Mouse (Mus musculus) neural tube, embryonic 15.5 days (tissue): ENCODE results near the gene Cd300lf. TPM values are rescaled to one million over a fixed set of nuclear protein-coding genes. Genes with fewer than 3 reads are reported as not detected.

Source experiments
- ATAC-seq: fragments of 200-750 bp; cut with Nextera tagmentation; 2 replicates; pipeline ENCODE4 v1.8.0; 2017; ENCODE audit warnings: mild to moderate bottlenecking, moderate TSS enrichment, moderate library complexity; ENCODE audit not compliant: low FRiP score
- H3K27ac ChIP-seq: fragments of 300-500 bp; sonication (generic); replicated peaks from 2 replicates; pipeline ENCODE4 v1.5.1; 2015; ENCODE audit warnings: mild to moderate bottlenecking, inconsistent platforms
- H3K27me3 ChIP-seq: fragments of 300-500 bp; sonication (generic); replicated peaks from 2 replicates; pipeline ENCODE4 v1.6.1; 2015; ENCODE audit warnings: inconsistent platforms
- H3K36me3 ChIP-seq: fragments of 300-500 bp; sonication (generic); 2 replicates; pipeline ENCODE4 v1.6.1; 2015; ENCODE audit warnings: inconsistent platforms
- H3K4me1 ChIP-seq: fragments of 300-500 bp; sonication (generic); 2 replicates; pipeline ENCODE4 v1.6.1; 2015; ENCODE audit warnings: inconsistent platforms
- H3K4me2 ChIP-seq: fragments of 300-500 bp; sonication (generic); 2 replicates; pipeline ENCODE4 v1.6.1; 2015; ENCODE audit warnings: inconsistent platforms, mild to moderate bottlenecking, moderate library complexity
- H3K4me3 ChIP-seq: fragments of 300-500 bp; sonication (generic); replicated peaks from 2 replicates; pipeline ENCODE4 v1.5.1; 2015; ENCODE audit warnings: mild to moderate bottlenecking, inconsistent platforms
- H3K9ac ChIP-seq: fragments of 300-500 bp; sonication (generic); replicated peaks from 2 replicates; pipeline ENCODE4 v1.6.1; 2015; ENCODE audit warnings: mild to moderate bottlenecking, inconsistent platforms
- H3K9me3 ChIP-seq: fragments of 300-500 bp; sonication (generic); replicated peaks from 2 replicates; pipeline ENCODE4 v1.6.1; 2016; ENCODE audit warnings: inconsistent platforms
- WGBS: fragments of 180-500 bp; shearing (Covaris S2); methylation state at CpG from one replicate; pipeline ENCODE4 v1.1.7; 2015; ENCODE audit warnings: mixed read lengths; 5-methylcytosine and 5-hydroxymethylcytosine counted together
- polyA plus RNA-seq: library from polyadenylated mRNA; unstranded; fragments of >200 nt; fragmentation: Nextera tagmentation; extraction: Ambion mirVana; gene quantifications from 2 replicates; pipeline ENCODE4 v1.2.1, GENCODE M21; 2015

The Cd300lf gene
- polyA plus RNA-seq, 1 experiment from 2014 or later, result 0.27 TPM

DNA sequence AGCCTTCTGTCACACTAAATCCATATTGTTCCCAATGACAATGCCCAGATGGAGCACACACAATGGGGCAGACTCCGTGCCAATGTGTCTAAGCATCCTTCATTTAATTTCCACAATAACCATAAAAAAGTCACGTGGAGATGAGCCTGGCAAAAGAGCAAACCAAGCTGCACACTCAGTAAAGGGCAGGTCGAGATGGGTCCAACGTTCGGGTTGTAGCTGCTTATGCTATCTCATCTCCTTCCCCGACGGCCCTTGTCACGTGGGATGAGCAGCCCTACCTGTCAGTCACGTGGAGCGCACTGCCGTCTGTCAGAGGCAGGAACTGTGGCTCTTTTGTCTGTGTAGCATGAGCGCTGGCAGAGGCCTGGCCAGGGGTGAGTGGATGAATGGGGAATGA, 49.2 kb downstream of the Cd300lf start:
- peaks cover 17% of the 10 kb centered on the region for H3K4me1 ChIP-seq
- H3K9me3 ChIP-seq, result no peaks in the 10 kb centered on the region
- no peak overlapping the region for H3K4me2 ChIP-seq
- H3K27me3 ChIP-seq, result peaks cover 22% of the 10 kb centered on the region
- H3K9ac ChIP-seq, result no peak overlapping the region
- ATAC-seq, result no peak
- no peaks in the 10 kb centered on the region for H3K36me3 ChIP-seq
- H3K4me3 ChIP-seq, result no peak overlapping the region
- WGBS, result 28% methylated on average over 12 of the region's 12 CpGs
- H3K27ac ChIP-seq, result no peak overlapping the region

DNA sequence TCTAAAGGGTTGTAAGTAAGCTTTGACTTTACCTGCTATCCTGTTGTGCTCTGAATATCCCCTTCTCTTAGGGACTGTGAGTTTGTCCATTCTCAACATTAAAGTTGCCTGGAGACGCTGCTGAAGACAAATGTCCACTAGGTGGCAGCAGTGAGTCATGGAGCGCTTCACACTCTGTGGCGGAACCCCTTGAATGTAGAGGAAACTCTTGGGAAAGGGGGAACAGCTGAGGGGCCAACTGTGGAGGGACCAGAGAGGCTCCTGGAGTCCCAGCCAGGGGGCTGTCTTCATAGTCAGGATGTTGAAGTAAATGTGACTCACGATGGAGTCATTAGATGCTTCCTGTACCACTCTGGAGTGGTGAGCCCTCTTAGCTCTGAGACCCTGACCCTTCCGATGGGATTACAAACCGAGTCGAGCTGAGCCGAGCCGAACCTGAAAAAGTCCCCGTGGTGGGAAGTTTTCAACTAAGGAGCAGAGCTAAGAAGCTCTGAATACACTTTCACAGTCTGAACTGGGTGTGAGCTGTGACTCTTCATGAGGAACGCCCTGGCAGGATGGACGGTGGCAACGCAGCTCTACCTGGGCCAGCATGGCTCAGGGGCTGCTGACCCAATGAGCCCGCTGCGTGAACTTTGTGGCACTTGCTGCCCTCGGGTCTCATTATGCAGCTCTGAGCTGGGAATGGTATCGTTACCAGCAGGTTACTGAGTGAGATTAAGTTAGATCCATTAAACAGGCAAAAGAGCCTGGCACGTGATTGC, 50.2 kb downstream of the Cd300lf start:
- Histone ChIP-seq H3K27me3 (peaks cover 22% of the 10 kb centered on the region), H3K36me3 (no peaks in the 10 kb centered on the region), H3K27ac (no peak overlapping the region), H3K9me3 (no peaks in the 10 kb centered on the region), H3K4me1 (peaks cover 17% of the 10 kb centered on the region), H3K4me2 (no peak overlapping the region), H3K9ac (no peak overlapping the region), H3K4me3 (no peak overlapping the region)
- ATAC-seq, result peak; percentile 31; the same call in 1 of the 2 replicates
- WGBS, result 38% methylated on average over 18 of the region's 18 CpGs

DNA sequence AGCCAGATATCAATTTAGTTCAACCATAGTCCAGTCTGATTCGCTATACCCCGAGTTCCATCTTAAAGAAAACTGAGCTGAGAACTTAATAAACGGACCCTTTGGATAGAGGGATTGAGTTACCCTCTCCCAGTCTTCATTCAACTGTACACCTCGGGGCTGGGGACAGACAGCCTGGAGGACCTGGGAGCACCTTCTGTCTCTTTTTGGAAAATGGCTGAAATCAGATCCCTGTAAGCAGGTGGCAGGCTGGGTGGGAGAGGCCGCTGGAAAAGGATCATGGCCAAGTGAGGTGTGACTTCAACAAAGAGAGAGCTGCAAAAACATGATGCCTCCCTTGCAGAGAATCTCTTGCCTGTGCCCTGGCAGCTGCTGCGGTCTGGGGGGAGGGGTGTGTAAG, 51.6 kb downstream of the Cd300lf start:
- 79% methylated on average over 6 of the region's 6 CpGs for WGBS
- Histone ChIP-seq H3K9ac (no peak overlapping the region), H3K27ac (no peak overlapping the region), H3K36me3 (no peaks in the 10 kb centered on the region), H3K4me2 (no peak overlapping the region), H3K27me3 (peaks cover 26% of the 10 kb centered on the region), H3K9me3 (no peaks in the 10 kb centered on the region), H3K4me1 (peaks cover 17% of the 10 kb centered on the region), H3K4me3 (no peak overlapping the region)
- no peak for ATAC-seq

DNA sequence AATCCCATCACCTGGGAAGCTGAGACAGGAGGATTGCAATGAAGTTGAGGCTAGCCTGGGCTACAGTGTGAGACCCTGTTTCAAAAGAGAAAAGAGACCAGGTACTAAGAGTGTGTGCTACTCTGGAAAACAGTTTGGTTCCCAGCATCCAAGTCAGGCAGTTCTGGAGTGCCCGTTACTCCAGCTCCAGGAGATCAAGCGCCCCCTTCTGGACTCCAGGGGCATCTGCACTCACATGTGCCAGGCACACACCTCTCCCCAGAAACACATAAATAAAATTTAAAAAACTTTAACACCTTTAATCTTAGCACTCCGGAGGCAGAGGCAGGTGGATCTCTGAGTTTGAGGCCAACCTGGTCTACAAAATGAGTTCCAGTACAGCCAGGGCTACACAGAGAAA, 52.4 kb downstream of the Cd300lf start:
- H3K4me2 ChIP-seq, result no peak overlapping the region
- H3K9me3 ChIP-seq, result no peaks in the 10 kb centered on the region
- 73% methylated on average over 3 of the region's 3 CpGs for WGBS
- no peak overlapping the region for H3K4me3 ChIP-seq
- ATAC-seq, result no peak
- H3K27me3 ChIP-seq, result peaks cover 27% of the 10 kb centered on the region
- H3K4me1 ChIP-seq, result peaks cover 17% of the 10 kb centered on the region
- H3K36me3 ChIP-seq, result no peaks in the 10 kb centered on the region
- no peak overlapping the region for H3K9ac ChIP-seq
- no peak overlapping the region for H3K27ac ChIP-seq

DNA sequence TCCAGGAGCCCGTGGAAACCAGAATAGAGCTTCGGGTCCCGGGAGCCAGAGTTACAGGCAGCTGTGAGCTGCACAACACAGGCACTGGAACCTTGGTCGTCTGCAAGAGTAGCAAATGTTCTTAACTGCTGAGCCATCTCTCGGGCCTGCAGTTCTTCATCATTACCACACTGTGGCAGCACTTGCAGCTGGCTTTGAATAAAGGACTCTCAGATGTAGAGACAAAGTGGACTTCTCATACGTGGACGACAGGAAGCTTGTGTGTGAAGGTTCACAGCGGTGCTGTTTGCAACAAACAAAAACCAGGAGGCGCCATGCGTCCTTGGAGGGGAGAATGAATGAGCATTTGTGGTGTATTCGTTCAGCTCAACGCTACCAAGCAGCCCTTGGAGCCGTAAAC, 52.9 kb downstream of the Cd300lf start:
- 39% methylated on average over 13 of the region's 13 CpGs for WGBS
- H3K4me1 ChIP-seq, result peaks cover 17% of the 10 kb centered on the region
- H3K27me3 ChIP-seq, result peaks cover 27% of the 10 kb centered on the region
- H3K9me3 ChIP-seq, result no peaks in the 10 kb centered on the region
- H3K4me2 ChIP-seq, result no peak overlapping the region
- H3K4me3 ChIP-seq, result no peak overlapping the region
- H3K27ac ChIP-seq, result no peak overlapping the region
- H3K9ac ChIP-seq, result no peak overlapping the region
- ATAC-seq, result no peak
- no peaks in the 10 kb centered on the region for H3K36me3 ChIP-seq

DNA sequence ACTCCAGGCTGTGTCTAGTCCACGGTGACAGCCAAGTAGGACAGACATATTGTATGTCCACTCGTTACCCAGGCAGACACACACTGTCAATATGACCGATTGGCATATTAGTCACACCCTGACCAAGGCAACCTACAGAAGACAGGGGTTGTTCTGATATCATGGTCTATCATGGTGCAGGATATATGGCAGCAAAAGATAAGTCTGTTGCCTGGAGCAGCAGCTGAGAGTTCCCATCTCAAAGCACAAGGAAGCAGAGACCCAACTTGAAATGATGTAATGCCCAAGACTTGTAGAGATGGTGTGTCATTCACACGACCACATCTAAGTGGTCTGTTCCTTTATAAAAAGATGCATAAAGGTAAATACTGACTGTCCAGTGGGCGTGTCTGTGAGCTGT, 55.1 kb downstream of the Cd300lf start:
- 88% methylated on average over 5 of the region's 5 CpGs for WGBS
- ATAC-seq, result no peak
- Histone ChIP-seq H3K9ac (no peak overlapping the region), H3K36me3 (no peaks in the 10 kb centered on the region), H3K4me3 (no peak overlapping the region), H3K27me3 (peaks cover 17% of the 10 kb centered on the region), H3K4me2 (no peak overlapping the region), H3K9me3 (no peaks in the 10 kb centered on the region), H3K27ac (no peak overlapping the region), H3K4me1 (peaks cover 6% of the 10 kb centered on the region)

DNA sequence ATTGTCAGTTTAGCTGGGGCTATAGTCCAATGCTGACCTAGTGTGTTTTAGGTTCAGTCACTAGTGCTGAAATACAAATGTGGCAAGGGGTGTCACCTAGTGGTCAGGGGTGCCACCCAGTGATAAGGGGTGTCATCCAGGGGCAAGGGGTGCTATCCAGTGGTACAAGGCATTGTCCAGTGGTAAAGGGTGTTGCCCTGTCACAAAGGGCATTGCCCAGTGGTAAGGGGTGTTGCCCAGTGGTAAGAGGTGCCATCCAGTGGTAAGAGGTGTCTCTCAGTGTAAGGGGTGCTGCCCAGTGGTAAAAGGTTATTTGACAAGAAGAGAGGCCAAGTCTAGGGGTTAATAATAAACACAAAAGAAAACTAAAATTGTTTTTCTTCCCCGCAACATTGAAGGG, 56.4 kb downstream of the Cd300lf start:
- Histone ChIP-seq H3K36me3 (no peaks in the 10 kb centered on the region), H3K4me3 (no peak overlapping the region), H3K4me2 (no peak overlapping the region), H3K27ac (no peak overlapping the region), H3K4me1 (peaks cover 3% of the 10 kb centered on the region; the same call in 1 of the 2 replicates), H3K9ac (no peak overlapping the region), H3K27me3 (peaks cover 16% of the 10 kb centered on the region; the same call in 1 of the 2 replicates), H3K9me3 (no peaks in the 10 kb centered on the region)
- WGBS, result 95% methylated on average over 1 of the region's 1 CpGs
- no peak for ATAC-seq

DNA sequence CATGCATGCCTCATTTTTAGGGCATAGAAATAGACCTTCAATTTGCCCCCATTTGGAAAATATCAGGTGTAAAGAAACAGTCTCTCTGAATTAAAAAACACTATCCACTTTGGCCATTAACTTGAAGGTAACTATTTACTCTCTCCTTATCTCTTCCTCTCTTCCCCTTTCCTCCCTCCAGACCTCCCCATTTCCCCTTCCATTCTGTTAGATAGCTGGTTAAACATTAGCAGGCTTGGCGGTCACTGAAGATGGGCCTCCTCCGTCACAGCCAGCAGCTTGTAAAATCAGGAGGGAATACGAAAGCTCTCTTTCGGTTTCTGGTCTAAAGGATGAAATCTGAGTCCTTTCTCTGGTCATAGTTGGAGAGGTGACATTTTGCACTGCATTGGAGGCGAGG, 57.9 kb downstream of the Cd300lf start:
- Histone ChIP-seq H3K4me2 (no peak overlapping the region), H3K36me3 (no peaks in the 10 kb centered on the region), H3K9me3 (no peaks in the 10 kb centered on the region), H3K4me1 (peaks cover 14% of the 10 kb centered on the region), H3K4me3 (no peak overlapping the region), H3K27ac (no peak overlapping the region), H3K9ac (no peak overlapping the region), H3K27me3 (peaks cover 18% of the 10 kb centered on the region; the same call in 1 of the 2 replicates)
- ATAC-seq, result no peak
- 33% methylated on average over 5 of the region's 5 CpGs for WGBS

DNA sequence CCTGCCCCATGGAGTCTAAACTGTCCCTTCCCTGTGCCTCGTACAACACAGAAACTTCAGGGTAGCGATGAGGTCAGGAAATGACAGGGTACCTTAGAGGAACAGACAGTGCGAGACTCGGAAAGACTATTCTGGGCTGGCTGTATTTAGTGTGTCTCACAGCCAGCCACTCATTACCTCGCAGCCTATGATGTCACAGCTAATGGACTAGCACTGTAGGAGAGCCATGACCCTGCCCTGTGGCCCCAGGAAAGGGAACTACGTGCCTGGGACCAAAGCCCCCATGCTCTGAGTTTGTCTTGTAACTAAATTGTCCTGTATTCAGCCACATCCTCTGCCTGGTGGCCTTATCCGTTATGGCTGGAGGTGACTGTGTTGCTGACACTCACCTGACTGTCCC, 58.4 kb downstream of the Cd300lf start:
- 77% methylated on average over 7 of the region's 7 CpGs for WGBS
- H3K4me1 ChIP-seq, result peaks cover 16% of the 10 kb centered on the region
- no peak overlapping the region for H3K9ac ChIP-seq
- no peaks in the 10 kb centered on the region for H3K36me3 ChIP-seq
- peaks cover 23% of the 10 kb centered on the region; the same call in 1 of the 2 replicates for H3K27me3 ChIP-seq
- no peak for ATAC-seq
- H3K9me3 ChIP-seq, result no peaks in the 10 kb centered on the region
- no peak overlapping the region for H3K27ac ChIP-seq
- H3K4me2 ChIP-seq, result no peak overlapping the region
- no peak overlapping the region for H3K4me3 ChIP-seq

DNA sequence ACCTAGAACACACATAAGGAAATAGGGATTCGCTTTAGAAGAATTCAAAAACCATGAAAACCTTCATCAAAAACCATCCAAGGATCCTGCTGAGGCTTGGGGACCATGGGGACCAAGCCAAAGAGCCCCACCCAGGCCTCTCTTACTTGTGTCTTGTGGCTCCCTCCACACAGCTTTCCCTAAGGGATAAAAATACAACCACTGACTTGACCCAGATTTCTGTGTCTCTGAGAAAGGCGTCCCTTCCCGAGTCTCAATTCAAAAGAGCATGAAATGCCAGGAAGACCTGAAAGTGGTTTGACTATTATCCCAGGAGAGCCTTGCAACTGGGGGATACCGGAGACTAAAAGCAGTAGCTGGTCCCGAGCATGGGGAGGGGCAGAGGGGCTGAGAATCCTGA, 60.8 kb downstream of the Cd300lf start:
- no peak overlapping the region for H3K9ac ChIP-seq
- no peaks in the 10 kb centered on the region for H3K36me3 ChIP-seq
- H3K27ac ChIP-seq, result no peak overlapping the region
- ATAC-seq, result no peak
- WGBS, result 54% methylated on average over 5 of the region's 5 CpGs
- H3K4me1 ChIP-seq, result peaks cover 16% of the 10 kb centered on the region
- no peak overlapping the region for H3K4me3 ChIP-seq
- peaks cover 35% of the 10 kb centered on the region for H3K27me3 ChIP-seq
- H3K4me2 ChIP-seq, result no peak overlapping the region
- H3K9me3 ChIP-seq, result no peaks in the 10 kb centered on the region

DNA sequence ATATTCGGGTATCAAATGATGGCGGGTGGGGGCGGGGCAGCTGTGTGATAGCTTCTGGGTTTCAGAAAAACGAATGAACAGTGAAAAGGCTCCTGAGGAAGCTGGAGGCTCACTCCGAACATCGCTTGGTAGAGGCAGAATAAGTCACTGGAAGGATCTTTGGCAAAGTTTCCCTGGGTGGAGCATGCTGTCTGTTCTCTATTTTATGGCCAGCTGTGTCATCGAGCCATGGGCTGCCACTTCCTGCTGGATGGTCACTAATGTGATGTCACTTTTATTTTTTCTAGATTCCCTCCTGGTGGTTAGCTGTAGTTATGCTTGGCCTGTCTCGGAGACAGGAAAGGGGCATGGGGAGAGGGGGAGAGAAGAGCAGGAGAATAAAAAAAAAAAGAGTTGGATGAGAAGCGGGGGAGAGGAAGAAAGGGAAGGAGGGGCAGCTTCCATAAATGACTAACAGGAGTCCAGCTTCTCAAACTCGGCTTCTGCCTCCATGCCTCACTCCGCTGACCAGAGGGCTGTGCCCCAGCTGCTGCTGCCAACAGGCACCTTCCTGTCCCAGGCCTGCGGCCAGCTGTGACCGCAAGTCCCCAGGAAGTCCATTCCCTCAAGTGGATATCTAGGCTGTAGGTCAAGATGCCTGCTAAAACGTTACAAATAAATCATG, 62.0 kb downstream of the Cd300lf start:
- H3K36me3 ChIP-seq, result no peaks in the 10 kb centered on the region
- H3K9ac ChIP-seq, result no peak overlapping the region
- H3K27ac ChIP-seq, result peak overlapping the region; percentile 37
- ATAC-seq, result no peak
- H3K4me2 ChIP-seq, result peak overlapping the region; percentile 43
- H3K4me1 ChIP-seq, result peaks cover 16% of the 10 kb centered on the region
- no peaks in the 10 kb centered on the region for H3K9me3 ChIP-seq
- peaks cover 30% of the 10 kb centered on the region for H3K27me3 ChIP-seq
- H3K4me3 ChIP-seq, result no peak overlapping the region
- WGBS, result 16% methylated on average over 14 of the region's 14 CpGs

DNA sequence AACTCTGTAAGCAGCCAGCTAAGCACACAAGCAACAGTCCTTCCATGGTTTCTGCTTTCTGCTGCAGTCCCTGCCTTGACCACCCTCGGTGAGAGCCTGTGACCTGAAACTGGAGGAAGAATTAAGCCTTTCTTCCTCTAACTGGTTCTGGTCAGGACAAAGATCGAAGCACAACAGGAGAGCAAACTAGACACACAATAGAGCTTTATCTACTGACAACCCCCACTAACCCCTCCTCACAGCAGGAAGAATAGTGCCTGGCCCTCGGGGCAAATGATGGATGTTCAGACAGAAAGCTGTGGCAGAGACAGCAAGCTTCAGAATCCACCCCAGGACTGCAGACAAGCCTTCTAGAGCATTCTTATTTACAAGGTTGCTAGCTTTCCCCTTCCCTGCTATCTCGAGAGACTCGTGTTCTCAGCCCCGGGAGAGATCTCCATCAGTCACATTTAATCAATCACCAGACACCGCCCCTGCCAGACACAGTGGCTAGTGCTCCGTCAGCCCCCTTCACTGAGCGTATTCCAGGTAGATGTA, 62.7 kb downstream of the Cd300lf start:
- peaks cover 27% of the 10 kb centered on the region for H3K27me3 ChIP-seq
- no peak overlapping the region for H3K4me3 ChIP-seq
- H3K4me1 ChIP-seq, result peaks cover 16% of the 10 kb centered on the region
- H3K9me3 ChIP-seq, result no peaks in the 10 kb centered on the region
- peak overlapping the region; percentile 43 for H3K4me2 ChIP-seq
- 4% methylated on average over 9 of the region's 9 CpGs for WGBS
- no peak overlapping the region for H3K27ac ChIP-seq
- no peaks in the 10 kb centered on the region for H3K36me3 ChIP-seq
- 0 out of 2 replicates have a peak overlapping the region, but pooled peaks have one; percentile 7 for H3K9ac ChIP-seq
- ATAC-seq, result no peak
